Mouse (Mus musculus): ENCODE measurements at regions not wholly inside any gene's neighbourhood (a gene's known extent, or its start where the extent isn't known, plus 50 kb on each side); places are given as distances from the start of the nearest gene placed in this dataset.

- DNase-seq (ENCODE audit: low read depth), result no peak
These were observed 102.7 kb upstream of the Arid2 start for GRCm38 (mm10) chr15:96184666-96185065.

GRCm38 (mm10) chr15:96185429-96185828, 101.9 kb upstream of the Arid2 start:
- no peak for DNase-seq (ENCODE audit: low read depth)

- DNase-seq (ENCODE audit: low read depth), result no peak
These were observed 101.4 kb upstream of the Arid2 start for GRCm38 (mm10) chr15:96185901-96186300.

- DNase-seq (ENCODE audit: low read depth), result no peak
These were observed 97.8 kb upstream of the Arid2 start for GRCm38 (mm10) chr15:96189551-96189950.

GRCm38 (mm10) chr15:96197413-96197812, 89.9 kb upstream of the Arid2 start:
- peak; percentile 13 for DNase-seq (ENCODE audit: low read depth)

- no peak for DNase-seq (ENCODE audit: low read depth)
These were observed 89.4 kb upstream of the Arid2 start for GRCm38 (mm10) chr15:96197932-96198331.

GRCm38 (mm10) chr15:96201273-96201672, 86.0 kb upstream of the Arid2 start:
- no peak for DNase-seq (ENCODE audit: low read depth)

GRCm38 (mm10) chr15:96201701-96202460, 85.4 kb upstream of the Arid2 start:
- no peak for DNase-seq (ENCODE audit: low read depth)

GRCm38 (mm10) chr15:96204187-96204586, 83.1 kb upstream of the Arid2 start:
- DNase-seq (ENCODE audit: low read depth), result no peak

- no peak for DNase-seq (ENCODE audit: low read depth)
These were observed 82.7 kb upstream of the Arid2 start for GRCm38 (mm10) chr15:96204623-96205022.

- DNase-seq (ENCODE audit: low read depth), result no peak
These were observed 76.5 kb upstream of the Arid2 start for GRCm38 (mm10) chr15:96210721-96211400.

- DNase-seq (ENCODE audit: low read depth), result no peak
These were observed 73.6 kb upstream of the Arid2 start for GRCm38 (mm10) chr15:96213541-96214312.

GRCm38 (mm10) chr15:96217896-96218295, 69.4 kb upstream of the Arid2 start:
- no peak for DNase-seq (ENCODE audit: low read depth)

GRCm38 (mm10) chr15:96219746-96220145, 67.6 kb upstream of the Arid2 start:
- DNase-seq (ENCODE audit: low read depth), result no peak

GRCm38 (mm10) chr15:96231969-96232368, 55.3 kb upstream of the Arid2 start:
- DNase-seq (ENCODE audit: low read depth), result no peak

- DNase-seq (ENCODE audit: low read depth), result no peak
These were observed 54.2 kb upstream of the Arid2 start for GRCm38 (mm10) chr15:96233113-96233512.

GRCm38 (mm10) chr15:96234783-96235182, 52.5 kb upstream of the Arid2 start:
- no peak for DNase-seq (ENCODE audit: low read depth)
